Mouse (Mus musculus) granulocyte monocyte progenitor cell, adult 5-6 weeks (primary cell): Measurements from ENCODE around the gene Mxi1. TPM values are rescaled to one million over a fixed set of nuclear protein-coding genes. Genes with fewer than 3 reads are reported as not detected.
A peak's percentile ranks its signal among the peaks of the same experiment; 100 is the strongest.

ENCODE experiments used
- ATAC-seq: replicated peaks from 2 replicates; pipeline ENCODE4 v1.8.0; 2016; ENCODE audit warnings: mild to moderate bottlenecking, moderate TSS enrichment, inconsistent platforms; ENCODE audit not compliant: poor library complexity, severe bottlenecking
- total RNA-seq, 2 experiments: library from RNA; stranded (forward) in 1 of 2; stranded (reverse) in 1 of 2; fragments of 200-712, 200-1000 nt in 1 of 2; fragments of >200 nt in 1 of 2; fragmentation: Nextera tagmentation in 1 of 2; gene quantifications; 2 replicates each; pipeline ENCODE4 v1.2.3; 2014 to 2017

The Mxi1 gene
- 19.6 and 28.2 TPM in 2 replicates for total RNA-seq (2014; fragmentation: Nextera tagmentation)
- 50.7 and 54.9 TPM in 2 replicates for total RNA-seq (2017)

- ATAC-seq: peak; percentile 43
These were observed at the start of gene Mxi1 for GRCm38 (mm10) chr19:53310348-53310747. Mxi1 (plus strand) TSS chr19:53310518.

DNA sequence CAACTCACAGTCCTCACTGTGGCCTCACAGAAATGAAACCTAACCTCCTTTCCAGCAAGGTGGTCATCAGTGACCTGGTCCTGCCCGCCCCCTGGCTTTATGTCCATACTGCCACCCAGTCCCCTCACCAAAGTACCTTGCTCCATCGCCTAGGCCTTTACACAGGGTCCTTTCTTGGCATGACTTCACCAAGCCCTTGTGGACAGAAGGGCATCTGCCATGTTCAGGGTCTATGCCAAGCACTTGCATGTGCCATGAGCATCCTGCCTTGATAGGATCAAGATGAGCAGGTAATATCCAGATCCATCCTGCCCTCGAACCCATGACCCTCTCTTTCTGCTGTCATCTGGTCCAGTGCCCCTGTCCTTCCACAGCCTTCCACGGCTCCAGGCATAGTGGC is 49.5 kb upstream of the Mxi1 start:
- no peak for ATAC-seq

GRCm38 (mm10) chr19:53262061-53262460 is 48.3 kb upstream of the Mxi1 start:
- ATAC-seq: no peak

- peak; percentile 42 for ATAC-seq
These were observed 46.2 kb upstream of the Mxi1 start for GRCm38 (mm10) chr19:53263859-53264733.

- ATAC-seq: peak; percentile 36; the same call in 1 of the 2 replicates
These were observed 45.2 kb upstream of the Mxi1 start for GRCm38 (mm10) chr19:53264821-53265727.

DNA sequence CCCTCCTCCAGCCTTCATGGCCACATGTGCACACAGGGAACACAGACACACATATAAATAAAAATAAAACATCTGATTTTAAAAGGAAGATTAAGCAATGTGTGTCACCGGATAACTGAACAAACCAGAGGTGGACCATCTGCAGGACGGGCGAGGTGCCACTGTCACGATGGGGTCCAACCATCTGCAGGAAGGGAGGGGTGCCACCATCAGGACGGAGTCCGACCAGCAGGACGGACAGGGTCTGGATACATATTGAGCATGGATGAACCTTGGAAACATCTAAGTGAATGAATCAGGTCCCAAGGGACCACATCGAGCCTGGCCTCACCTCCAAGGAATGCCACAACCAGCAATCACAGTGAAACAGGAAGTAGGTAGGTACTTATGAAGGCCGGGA is 43.0 kb upstream of the Mxi1 start:
- 0 out of 2 replicates have a peak, but pooled peaks have one; percentile 34 for ATAC-seq

GRCm38 (mm10) chr19:53273055-53273722 is 37.1 kb upstream of the Mxi1 start:
- peak; percentile 82 for ATAC-seq

GRCm38 (mm10) chr19:53273781-53274428 is 36.4 kb upstream of the Mxi1 start:
- ATAC-seq: peak; percentile 76

DNA sequence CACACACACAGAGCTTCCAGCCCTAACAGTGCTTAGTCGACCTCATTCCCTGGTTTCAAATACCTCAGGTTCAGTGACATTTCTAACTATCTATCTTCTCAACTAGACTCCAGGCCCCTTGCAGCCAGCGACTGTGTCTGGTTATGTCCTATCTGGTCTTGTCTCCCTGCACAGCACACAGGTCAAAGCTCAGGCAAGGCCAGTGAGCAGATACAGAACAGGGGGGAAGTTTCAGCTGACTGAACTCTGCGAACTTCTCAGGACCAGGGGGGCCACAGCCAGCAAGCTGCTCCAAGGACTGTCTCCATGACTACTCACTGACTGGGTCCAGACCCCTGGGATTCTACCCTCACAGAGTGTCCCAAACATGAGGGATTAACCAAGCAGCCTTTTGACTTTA is 35.1 kb upstream of the Mxi1 start:
- no peak for ATAC-seq

DNA sequence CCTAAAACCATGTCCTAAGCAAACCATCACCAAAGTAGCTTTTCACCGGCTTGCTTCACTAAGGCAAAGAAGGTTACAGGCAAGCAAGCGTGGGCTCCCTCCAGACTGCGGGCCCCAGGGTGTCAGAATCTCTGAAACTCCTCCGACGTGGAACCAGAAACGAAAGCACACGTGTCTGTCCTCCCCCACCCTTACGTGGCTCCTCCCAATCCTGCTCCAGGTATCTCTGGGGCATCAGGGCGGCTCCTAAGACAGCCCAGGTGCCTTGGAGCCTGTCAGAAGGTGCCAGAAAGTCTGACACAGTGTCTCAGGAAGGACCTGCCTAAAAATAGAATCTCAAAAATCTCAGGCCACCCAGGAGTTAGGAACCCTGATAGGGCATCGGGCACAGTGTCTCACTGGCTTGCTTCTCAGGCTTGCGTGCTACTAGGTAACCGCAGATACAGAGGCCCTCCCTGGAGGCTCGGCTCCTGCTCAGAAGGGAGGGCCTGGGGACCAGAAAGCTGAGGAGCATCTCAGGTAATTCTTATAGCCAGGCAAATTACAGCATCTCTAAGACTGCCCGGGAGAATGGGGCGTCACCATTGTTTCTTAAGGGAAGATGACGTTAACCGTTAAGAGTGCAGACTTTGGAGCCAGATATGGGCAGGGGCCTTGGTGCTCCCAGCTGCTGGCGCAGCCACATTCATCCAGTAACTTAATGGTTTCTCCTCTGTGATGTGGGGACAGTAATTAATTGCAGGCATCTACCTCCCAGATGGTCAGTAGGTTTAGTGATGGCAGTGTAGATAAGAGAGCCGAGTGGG is 33.2 kb upstream of the Mxi1 start:
- ATAC-seq: no peak

GRCm38 (mm10) chr19:53278491-53279415 is 31.6 kb upstream of the Mxi1 start:
- no peak for ATAC-seq

DNA sequence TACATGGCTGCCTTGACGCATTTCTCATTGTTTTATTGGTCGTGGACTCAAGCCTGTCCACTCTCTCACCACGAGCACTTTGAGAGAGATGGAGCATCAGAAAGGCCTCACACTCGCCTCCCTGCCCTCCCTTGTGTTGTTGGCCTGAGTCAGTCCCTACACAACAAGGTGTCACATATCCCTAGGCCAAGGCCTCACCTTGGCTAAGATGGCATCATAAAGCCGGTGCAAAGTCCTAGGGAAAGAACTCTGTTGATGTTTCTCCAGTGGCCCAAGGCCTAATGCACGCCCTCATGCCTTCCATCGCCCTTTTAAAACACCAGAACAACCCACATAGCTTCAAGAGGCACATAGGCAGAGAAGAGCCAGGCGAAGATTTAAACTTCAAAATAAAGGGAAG is 30.1 kb upstream of the Mxi1 start:
- no peak for ATAC-seq

GRCm38 (mm10) chr19:53282571-53282970 is 27.7 kb upstream of the Mxi1 start:
- no peak for ATAC-seq

DNA sequence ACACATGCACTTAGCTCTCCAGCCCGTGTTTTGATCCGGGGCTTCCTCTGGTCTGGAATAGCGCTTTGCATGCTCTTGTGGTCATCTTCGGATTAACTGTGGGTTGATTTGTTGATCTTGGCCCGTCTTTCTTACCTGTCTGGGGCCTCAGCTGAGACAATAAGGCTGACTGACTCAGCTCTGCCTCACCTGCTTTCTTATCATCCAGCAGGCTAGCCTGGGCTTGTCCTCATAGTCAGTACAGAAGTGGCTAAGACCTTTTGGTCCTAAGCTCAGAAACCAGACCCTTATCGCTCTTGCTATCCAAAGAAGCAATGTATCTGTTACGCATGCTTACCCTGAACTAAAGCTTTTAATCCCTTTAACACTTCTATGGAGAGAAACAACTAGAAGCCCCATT is 26.6 kb upstream of the Mxi1 start:
- ATAC-seq: no peak

- ATAC-seq: peak; percentile 88
These were observed 25.8 kb upstream of the Mxi1 start for GRCm38 (mm10) chr19:53284268-53285208.

DNA sequence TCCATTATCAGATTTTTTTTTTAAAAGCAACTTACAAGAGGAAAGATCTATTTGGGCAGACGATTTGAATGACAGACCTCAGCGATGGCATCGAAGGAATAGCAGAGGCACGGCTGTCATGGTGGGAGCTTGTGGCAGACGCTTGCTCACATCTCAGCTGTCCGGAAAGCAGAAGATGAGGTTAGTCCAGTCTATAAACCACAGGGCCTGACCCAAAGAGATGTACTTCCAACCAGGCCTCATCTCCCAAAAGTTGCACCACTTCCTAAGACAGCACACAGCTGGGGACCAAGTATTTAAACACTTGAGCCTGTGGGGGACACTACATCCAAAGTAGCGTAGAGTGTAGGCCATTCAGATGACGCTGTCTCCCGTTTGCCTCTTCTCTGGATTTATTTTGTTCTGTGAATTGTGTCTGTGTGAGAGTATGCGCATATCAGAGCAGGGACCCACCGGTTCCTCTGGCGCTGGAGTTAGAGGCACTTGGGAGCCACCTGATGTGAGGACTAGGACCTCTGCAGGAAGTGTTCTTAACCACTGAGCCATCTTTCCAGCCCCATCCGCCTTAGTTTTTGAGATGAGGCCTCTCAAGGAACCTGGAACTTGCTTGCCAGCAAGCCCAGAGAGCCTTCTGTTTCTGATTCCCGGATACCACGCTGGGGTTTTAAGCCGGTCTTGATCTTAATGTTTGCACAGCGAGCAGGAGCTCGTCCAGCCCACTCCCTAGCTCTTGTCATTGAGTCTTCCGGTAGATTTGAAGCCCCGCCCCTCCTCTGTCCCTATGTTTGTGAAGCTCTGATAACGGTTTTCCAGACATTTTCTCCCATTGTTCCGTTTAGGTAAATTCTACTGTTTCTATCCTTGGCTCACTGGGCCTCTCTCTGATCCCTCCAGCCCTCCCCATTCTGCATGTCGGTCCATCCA is 13.7 kb upstream of the Mxi1 start:
- peak; percentile 86 for ATAC-seq
